Mouse (Mus musculus): ENCODE data around the gene Blzf1. TPM values are rescaled to one million over a fixed set of nuclear protein-coding genes. Genes with fewer than 3 reads are reported as not detected.

Blzf1 gene
- total RNA-seq, 2 experiments from 2014 or later: 23.6 to 24.6 TPM

GRCm38 (mm10) chr1:164301949-164302348 lies 5.3 kb downstream of the Blzf1 start:
- intact Hi-C loops (cut with DNase I): no loop called here
- DNase-seq (ENCODE audit: low spot score): no peak

GRCm38 (mm10) chr1:164296473-164296872 lies 10.8 kb downstream of the Blzf1 start:
- no peak for DNase-seq (ENCODE audit: low spot score)
- intact Hi-C loops (cut with DNase I): no loop called here

GRCm38 (mm10) chr1:164294071-164294470 lies 13.2 kb downstream of the Blzf1 start:
- no peak for DNase-seq (ENCODE audit: low spot score)
- intact Hi-C loops (cut with DNase I): no loop called here

GRCm38 (mm10) chr1:164292040-164292439 lies 15.2 kb downstream of the Blzf1 start:
- no peak for DNase-seq (ENCODE audit: low spot score)
- intact Hi-C loops (cut with DNase I): no loop called here

- intact Hi-C loops (cut with DNase I): no loop called here
- no peak for DNase-seq (ENCODE audit: low spot score)
Measured at GRCm38 (mm10) chr1:164287406-164287805, 19.9 kb downstream of the Blzf1 start.

GRCm38 (mm10) chr1:164284007-164284406 lies 23.3 kb downstream of the Blzf1 start:
- intact Hi-C loops (cut with DNase I): no loop called here
- no peak for DNase-seq (ENCODE audit: low spot score)

GRCm38 (mm10) chr1:164279332-164279731 lies 28.0 kb downstream of the Blzf1 start:
- no peak for DNase-seq (ENCODE audit: low spot score)
- intact Hi-C loops (cut with DNase I): no loop called here

GRCm38 (mm10) chr1:164276552-164276951 lies 30.7 kb downstream of the Blzf1 start:
- DNase-seq (ENCODE audit: low spot score): no peak
- intact Hi-C loops (cut with DNase I): no loop called here

GRCm38 (mm10) chr1:164275455-164275954 lies 31.8 kb downstream of the Blzf1 start, which contains the start of gene Ccdc181:
Gene Ccdc181 (plus strand): TSS chr1:164275585.
- intact Hi-C loops (cut with DNase I): no loop called here
- peak; percentile 86 for DNase-seq (ENCODE audit: low spot score)

GRCm38 (mm10) chr1:164273659-164274058 lies 33.6 kb downstream of the Blzf1 start:
- DNase-seq (ENCODE audit: low spot score): no peak
- intact Hi-C loops (cut with DNase I): no loop called here

- intact Hi-C loops (cut with DNase I): no loop called here
- no peak for DNase-seq (ENCODE audit: low spot score)
Measured at GRCm38 (mm10) chr1:164270941-164271340, 36.3 kb downstream of the Blzf1 start.

GRCm38 (mm10) chr1:164261553-164261952 lies 45.7 kb downstream of the Blzf1 start:
- intact Hi-C loops (cut with DNase I): no loop called here
- DNase-seq (ENCODE audit: low spot score): no peak

- DNase-seq (ENCODE audit: low spot score): no peak
- intact Hi-C loops (cut with DNase I): no loop called here
Measured at GRCm38 (mm10) chr1:164260171-164261028, 46.9 kb downstream of the Blzf1 start.

- no peak for DNase-seq (ENCODE audit: low spot score)
- intact Hi-C loops (cut with DNase I): no loop called here
Measured at GRCm38 (mm10) chr1:164254836-164255235, 52.5 kb downstream of the Blzf1 start.

GRCm38 (mm10) chr1:164252551-164252950 lies 54.7 kb downstream of the Blzf1 start:
- DNase-seq (ENCODE audit: low spot score): no peak
- intact Hi-C loops (cut with DNase I): no loop called here

GRCm38 (mm10) chr1:164251438-164251837 lies 55.9 kb downstream of the Blzf1 start:
- DNase-seq (ENCODE audit: low spot score): no peak
- intact Hi-C loops (cut with DNase I): no loop called here

GRCm38 (mm10) chr1:164250391-164251150 lies 56.7 kb downstream of the Blzf1 start:
- intact Hi-C loops (cut with DNase I): no loop called here
- no peak for DNase-seq (ENCODE audit: low spot score)

GRCm38 (mm10) chr1:164249332-164249711 lies 58.0 kb downstream of the Blzf1 start:
- no peak for DNase-seq (ENCODE audit: low spot score)
- intact Hi-C loops (cut with DNase I): no loop called here

- DNase-seq (ENCODE audit: low spot score): peak; percentile 95
- intact Hi-C loops (cut with DNase I): no loop called here
Measured at GRCm38 (mm10) chr1:164248465-164249331, 58.6 kb downstream of the Blzf1 start, which contains the start of gene Slc19a2. Gene Slc19a2 (plus strand): TSS chr1:164249046.

- intact Hi-C loops (cut with DNase I): no loop called here
Measured at GRCm38 (mm10) chr1:164247971-164248370, 59.3 kb downstream of the Blzf1 start.

More at GRCm38 (mm10) chr1:164247971-164248370, 59.3 kb downstream of the Blzf1 start:
- no peak for DNase-seq (ENCODE audit: low spot score)
